Mouse (Mus musculus) C2C12 (cell line): ENCODE results near the gene Stoml2.

Experiments
- CEBPB ChIP-seq: IDR thresholded peaks from one replicate; pipeline ENCODE4 v1.6.1; 2011; ENCODE audit warnings: low read depth, mild to moderate bottlenecking, control low read depth, moderate library complexity
- MAX ChIP-seq: IDR thresholded peaks from one replicate; pipeline ENCODE4 v1.6.1; 2011; ENCODE audit warnings: mild to moderate bottlenecking, control low read depth
- USF1 ChIP-seq: IDR thresholded peaks from one replicate; pipeline ENCODE4 v1.6.1; 2011; ENCODE audit warnings: low read depth, mild to moderate bottlenecking, control low read depth, moderate library complexity

- TF ChIP-seq USF1 (no peak), CEBPB (no peak), MAX (no peak)
Measured at GRCm38 (mm10) chr4:43040114-43040572, 8.6 kb upstream of the Stoml2 start.
